Mouse (Mus musculus): ENCODE results near the gene Pofut2. TPM values are rescaled to one million over a fixed set of nuclear protein-coding genes. Genes with fewer than 3 reads are reported as not detected.
A peak's percentile ranks its signal among the peaks of the same experiment; 100 is the strongest.

Gene Pofut2
- total and polyA plus RNA-seq, 3 experiments = 20.3 to 24.5 TPM; not detected in 1

- TF ChIP-seq HCFC1 (IDR thresholded peaks at IDR 0.05; ENCODE audit: low read depth, low read length) = no peak
- TF ChIP-seq CHD2 (IDR thresholded peaks at IDR 0.05; ENCODE audit: low read length) = no peak
- TF ChIP-seq UBTF (IDR thresholded peaks at IDR 0.05; ENCODE audit: borderline replicate concordance, insufficient read depth, low read depth, low read length) = no peak
- peak; percentile 97 for TF ChIP-seq SMC3 (IDR thresholded peaks at IDR 0.05; ENCODE audit: low read depth, low read length)
- no peak for TF ChIP-seq USF2 (IDR thresholded peaks at IDR 0.05; ENCODE audit: borderline replicate concordance in 1 of 2, insufficient read depth in 1 of 2, low read depth in 1 of 2, low read length in 2 of 2)
- no peak for TF ChIP-seq POLR2AphosphoS2 (IDR thresholded peaks at IDR 0.05; ENCODE audit: low read length)
- no peak for TF ChIP-seq MEF2A (IDR thresholded peaks at IDR 0.05; ENCODE audit: extremely low read depth, insufficient replicate concordance, low read depth, low read length, poor library complexity, severe bottlenecking)
- no peak for TF ChIP-seq KAT2A (conservative IDR thresholded peaks at IDR 0.05; ENCODE audit: low read depth, low read length)
Observed at GRCm38 (mm10) chr10:77282822-77283221, 23.8 kb downstream of the Pofut2 start (continued).

GRCm38 (mm10) chr10:77284832-77285231 lies 25.8 kb downstream of the Pofut2 start:
- Histone ChIP-seq H3K4me1 (ENCODE audit: control insufficient read depth in 1 of 2, insufficient read depth in 2 of 2, low read length in 2 of 2) (peaks cover 0 to 3% of the 10 kb centered on the region in 2 experiments; a peak in 1 of 4 replicates), H3K9ac (ENCODE audit: control insufficient read depth, low read depth, low read length, poor library complexity, severe bottlenecking) (no peak overlapping the region), H3K27me3 (ENCODE audit: control insufficient read depth in 1 of 2, insufficient read depth in 2 of 2, low read length in 2 of 2) (peaks cover 0 to 4% of the 10 kb centered on the region in 2 experiments; a peak in 1 of 4 replicates), H3K4me3 (ENCODE audit: control insufficient read depth in 1 of 2, insufficient read depth in 1 of 2, low read depth in 2 of 2, low read length in 2 of 2) (no peak overlapping the region), H3K36me3 (ENCODE audit: control insufficient read depth in 1 of 2, insufficient read depth in 2 of 2, low read length in 2 of 2) (no peaks in the 10 kb centered on the region), H3K9me3 (replicated peaks; ENCODE audit: insufficient read depth, low read length) (no peaks in the 10 kb centered on the region), H3K79me2 (ENCODE audit: control insufficient read depth, insufficient read depth, low read length, poor library complexity) (no peaks in the 10 kb centered on the region), H3K27ac (ENCODE audit: control insufficient read depth, low read depth, low read length) (no peak overlapping the region)
- DNase-seq (ENCODE audit: low read depth, low spot score) = no peak
- TF ChIP-seq TAL1 (IDR thresholded peaks at IDR 0.05; ENCODE audit: low read length) = no peak
- no peak for TF ChIP-seq ZNF384 (IDR thresholded peaks at IDR 0.05; ENCODE audit: low read depth, low read length)
- no peak for TF ChIP-seq USF2 (IDR thresholded peaks at IDR 0.05; ENCODE audit: borderline replicate concordance in 1 of 2, insufficient read depth in 1 of 2, low read depth in 1 of 2, low read length in 2 of 2)
- no peak for TF ChIP-seq MEF2A (IDR thresholded peaks at IDR 0.05; ENCODE audit: extremely low read depth, insufficient replicate concordance, low read depth, low read length, poor library complexity, severe bottlenecking)
- no peak for TF ChIP-seq JUND (IDR thresholded peaks at IDR 0.05; ENCODE audit: low read depth, low read length)
- no peak for TF ChIP-seq MXI1 (IDR thresholded peaks at IDR 0.05; ENCODE audit: low read depth, low read length)
- TF ChIP-seq ETS1 (IDR thresholded peaks at IDR 0.05; ENCODE audit: low read depth, low read length) = no peak
- no peak for TF ChIP-seq RCOR1 (IDR thresholded peaks at IDR 0.05; ENCODE audit: low read depth, low read length)
- no peak for TF ChIP-seq MAZ (IDR thresholded peaks at IDR 0.05; ENCODE audit: low read depth, low read length)
- TF ChIP-seq EP300 (IDR thresholded peaks at IDR 0.05; ENCODE audit: low read depth in 1 of 2, low read length in 2 of 2) = no peak
- TF ChIP-seq NRF1 (IDR thresholded peaks at IDR 0.05; ENCODE audit: insufficient read depth, low read depth, low read length, poor library complexity, severe bottlenecking) = no peak
- TF ChIP-seq SIN3A (IDR thresholded peaks at IDR 0.05; ENCODE audit: low read length) = no peak
- TF ChIP-seq TCF12 (IDR thresholded peaks at IDR 0.05; ENCODE audit: low read depth, low read length) = no peak
- TF ChIP-seq POLR2AphosphoS5 (IDR thresholded peaks at IDR 0.05; ENCODE audit: borderline replicate concordance, low read depth, low read length) = no peak
- TF ChIP-seq ZC3H11A (IDR thresholded peaks at IDR 0.05; ENCODE audit: low read depth, low read length) = no peak
